10 mouse cellular contexts compared by ENCODE assay signal in genomic region chr2:180215011-180215461, GRCm38 (mm10). TPM values are rescaled to one million over a fixed set of nuclear protein-coding genes. Genes with fewer than 3 reads are reported as not detected.
A peak's percentile ranks its signal among the peaks of the same experiment; 100 is the strongest.
DNase-seq lines count a peak whose midpoint lies in the region; ATAC-seq and TF ChIP-seq lines count a peak whose summit lies in the region.
"Had no signal": no experiment of that assay in that cellular context is flagged by ENCODE, and none has a peak within 500 bp of the region (broad histone marks: within the 10 kb centered on the region; RNA-seq: fewer than 3 reads in every experiment).

No protein-coding gene starts in this region.

- H3K9me3 ChIP-seq in heart, embryonic 11.5 days (replicated peaks; ENCODE audit: control insufficient read depth, low read length) = peaks cover 2% of the 10 kb centered on the region; the same call in 1 of the 2 replicates
- H3K9me3 ChIP-seq in kidney, embryonic 15.5 days (replicated peaks) = no peaks in the 10 kb centered on the region
- H3K9me3 ChIP-seq in forebrain, embryonic 11.5 days (ENCODE audit: control insufficient read depth, low read length) = no peaks in the 10 kb centered on the region

- no peak for TF ChIP-seq POLR2A in thymus, adult 2 months (IDR thresholded peaks at IDR 0.05; ENCODE audit: control insufficient read depth, extremely low read depth, insufficient read depth, low read length, poor library complexity)

- peaks cover 26% of the 10 kb centered on the region for H3K79me3 ChIP-seq in C2C12 (ENCODE audit: low read depth)

- H3K9ac ChIP-seq in heart, embryonic 11.5 days (ENCODE audit: low read depth, low read length) = 0 out of 2 replicates have a peak overlapping the region, but pooled peaks have one; percentile 19
- no peak overlapping the region for H3K9ac ChIP-seq in kidney, embryonic 15.5 days
- H3K9ac ChIP-seq in forebrain, embryonic 11.5 days (ENCODE audit: low read length) = no peak overlapping the region
- H3K9ac ChIP-seq: limb, embryonic 12.5 days had no signal

- H3ac ChIP-seq in C2C12 (ENCODE audit: control insufficient read depth, insufficient read length, low read depth) = peak overlapping the region; percentile 31

- H3K36me3 ChIP-seq in C2C12 (ENCODE audit: control insufficient read depth, insufficient read depth) = peaks cover 10% of the 10 kb centered on the region
- H3K36me3 ChIP-seq in heart, embryonic 11.5 days (ENCODE audit: control insufficient read depth, insufficient read depth, low read length) = no peaks in the 10 kb centered on the region
- peaks cover 4% of the 10 kb centered on the region; the same call in 1 of the 2 replicates for H3K36me3 ChIP-seq in kidney, embryonic 15.5 days
- H3K36me3 ChIP-seq in forebrain, embryonic 11.5 days (ENCODE audit: control insufficient read depth, insufficient read depth, low read length) = no peaks in the 10 kb centered on the region
- no peaks in the 10 kb centered on the region for H3K36me3 ChIP-seq in thymus, adult 2 months (ENCODE audit: control insufficient read depth, insufficient read depth, low read length)
- H3K36me3 ChIP-seq: limb, embryonic 12.5 days had no signal

- H3K4me2 ChIP-seq in heart, embryonic 11.5 days = no peak overlapping the region
- no peak overlapping the region for H3K4me2 ChIP-seq in kidney, embryonic 15.5 days
- no peak overlapping the region for H3K4me2 ChIP-seq in forebrain, embryonic 11.5 days (ENCODE audit: low read depth, low read length, severe bottlenecking)
- H3K4me2 ChIP-seq: limb, embryonic 12.5 days had no signal

- no peaks in the 10 kb centered on the region for H3K27me3 ChIP-seq in C2C12 (ENCODE audit: control insufficient read depth, insufficient read depth, insufficient read length)
- no peaks in the 10 kb centered on the region for H3K27me3 ChIP-seq in heart, embryonic 11.5 days (ENCODE audit: control insufficient read depth, insufficient read depth, low read length)
- H3K27me3 ChIP-seq in kidney, embryonic 15.5 days = no peaks in the 10 kb centered on the region
- no peaks in the 10 kb centered on the region for H3K27me3 ChIP-seq in forebrain, embryonic 11.5 days (ENCODE audit: control insufficient read depth, insufficient read depth, low read length)
- no peaks in the 10 kb centered on the region for H3K27me3 ChIP-seq in thymus, adult 2 months (ENCODE audit: control insufficient read depth, insufficient read depth, low read length)
- H3K27me3 ChIP-seq: limb, embryonic 12.5 days had no signal

- DNase-seq in gastrocnemius, postnatal 10 days = peak; percentile 43
- DNase-seq in gastrocnemius, postnatal 4 days (ENCODE audit: low spot score in 2 of 2) = no peak
- no peak for DNase-seq in B cell, adult 2 months
- no peak for DNase-seq in forebrain, embryonic 11.5 days (ENCODE audit: low spot score)
- no peak for DNase-seq in thymus, adult 2 months

- no peak for ATAC-seq in heart, embryonic 11.5 days (replicated peaks; ENCODE audit: insufficient number of reproducible peaks, low FRiP score, low TSS enrichment)
- no peak for ATAC-seq in kidney, embryonic 15.5 days (replicated peaks; ENCODE audit: low FRiP score)
- ATAC-seq in forebrain, embryonic 11.5 days (replicated peaks; ENCODE audit: low FRiP score) = no peak
- ATAC-seq: CD4-positive, CD25-positive, alpha-beta regulatory T cell, adult 4 months had no signal

- H3K79me2 ChIP-seq in C2C12 (ENCODE audit: control insufficient read depth, insufficient read depth) = peaks cover 70% of the 10 kb centered on the region

- 66% methylated on average over 8 of the region's 8 CpGs for WGBS in heart, embryonic 11.5 days (ENCODE audit: insufficient replicate concordance)
- WGBS in kidney, embryonic 15.5 days = 53% methylated on average over 8 of the region's 8 CpGs
- 75% methylated on average over 8 of the region's 8 CpGs for WGBS in forebrain, embryonic 11.5 days
- 87% methylated on average over 8 of the region's 8 CpGs for WGBS in thymus, adult 2 months

- H3K4me3 ChIP-seq in C2C12 (ENCODE audit: insufficient read depth, poor library complexity, severe bottlenecking) = no peak overlapping the region
- no peak overlapping the region for H3K4me3 ChIP-seq in heart, embryonic 11.5 days (ENCODE audit: low read depth, low read length)
- H3K4me3 ChIP-seq in kidney, embryonic 15.5 days (replicated peaks) = no peak overlapping the region
- no peak overlapping the region for H3K4me3 ChIP-seq in forebrain, embryonic 11.5 days (ENCODE audit: low read depth, low read length)
- H3K4me3 ChIP-seq in thymus, adult 2 months (ENCODE audit: control insufficient read depth, insufficient read depth, low read length) = no peak overlapping the region
- H3K4me3 ChIP-seq: limb, embryonic 12.5 days had no signal

- H3K27ac ChIP-seq in heart, embryonic 11.5 days (ENCODE audit: low read depth, low read length) = 0 out of 2 replicates have a peak overlapping the region, but pooled peaks have one; percentile 22
- H3K27ac ChIP-seq in kidney, embryonic 15.5 days = peak overlapping the region; percentile 80
- H3K27ac ChIP-seq in forebrain, embryonic 11.5 days (ENCODE audit: low read depth, low read length) = no peak overlapping the region
- no peak overlapping the region for H3K27ac ChIP-seq in thymus, adult 2 months (ENCODE audit: control insufficient read depth, insufficient read depth, low read length)
- H3K27ac ChIP-seq: limb, embryonic 12.5 days had no signal

- peaks cover 37% of the 10 kb centered on the region for H3K4me1 ChIP-seq in heart, embryonic 11.5 days (ENCODE audit: control insufficient read depth, insufficient read depth, low read length)
- peaks cover 57% of the 10 kb centered on the region for H3K4me1 ChIP-seq in kidney, embryonic 15.5 days
- peaks cover 5% of the 10 kb centered on the region; the same call in 1 of the 2 replicates for H3K4me1 ChIP-seq in forebrain, embryonic 11.5 days (replicated peaks; ENCODE audit: control insufficient read depth, insufficient read depth, low read length)
- no peaks in the 10 kb centered on the region for H3K4me1 ChIP-seq in thymus, adult 2 months (replicated peaks; ENCODE audit: control insufficient read depth, insufficient read depth, low read length)

- TF ChIP-seq CTCF in C2C12 (IDR thresholded peaks at IDR 0.05; ENCODE audit: control insufficient read depth, insufficient read depth, insufficient read length) = no peak
- no peak for TF ChIP-seq CTCF in thymus, adult 2 months (IDR thresholded peaks at IDR 0.05; ENCODE audit: borderline replicate concordance, control insufficient read depth, extremely low read depth, insufficient read depth, low read length, poor library complexity)

TF ChIP-seq in C2C12, 6 proteins besides CTCF, POLR2A, EP300 and RAD21:
- TF ChIP-seq MYOG (IDR thresholded peaks at IDR 0.05; ENCODE audit: control insufficient read depth, extremely low read depth, insufficient read length) = no peak

RNA-seq across cellular contexts. Expression of gene Lama5, which starts 10.6 kb away (rescaled TPM):
- total RNA-seq in gastrocnemius, postnatal 10 days (2021) = 10 to 100 TPM; 22.5 to 25.9 TPM
- total RNA-seq in gastrocnemius, postnatal 4 days (2021) = 10 to 100 TPM; 32.3 to 42.7 TPM
- polyA plus RNA-seq in C2C12 (2012; fragmentation: generic; extraction: Trizol) = 47.4 TPM
- 24.0 and 27.5 TPM in 2 replicates for polyA plus RNA-seq in heart, embryonic 11.5 days (2014; fragmentation: Nextera tagmentation; extraction: Ambion mirVana)
- 40.6 and 46.7 TPM in 2 replicates for polyA plus RNA-seq in kidney, embryonic 15.5 days (2015; fragmentation: Nextera tagmentation; extraction: Ambion mirVana)
- polyA plus RNA-seq in forebrain, embryonic 11.5 days (2014; fragmentation: Nextera tagmentation; extraction: Ambion mirVana) = 5.9 and 7.8 TPM in 2 replicates
- polyA plus RNA-seq in thymus, adult 2 months (2012; rRNA removed) = 9.2 and 13.1 TPM in 2 replicates

RNA-seq across cellular contexts. Expression of gene Rps21, which starts 42.1 kb away (rescaled TPM):
- 100 to 1,000 TPM; 545 to 616 TPM for total RNA-seq in gastrocnemius, postnatal 10 days (2021)
- 100 to 1,000 TPM; 786 to 791 TPM for total RNA-seq in gastrocnemius, postnatal 4 days (2021)
- polyA plus RNA-seq in C2C12 (2012; fragmentation: generic; extraction: Trizol) = 5,244 TPM
- 347 and 390 TPM in 2 replicates for polyA plus RNA-seq in heart, embryonic 11.5 days (2014; fragmentation: Nextera tagmentation; extraction: Ambion mirVana)
- polyA plus RNA-seq in kidney, embryonic 15.5 days (2015; fragmentation: Nextera tagmentation; extraction: Ambion mirVana) = 637 and 713 TPM in 2 replicates
- polyA plus RNA-seq in forebrain, embryonic 11.5 days (2014; fragmentation: Nextera tagmentation; extraction: Ambion mirVana) = 423 and 468 TPM in 2 replicates
- polyA plus RNA-seq in thymus, adult 2 months (2012; rRNA removed) = 3,034 and 4,273 TPM in 2 replicates

RNA-seq across cellular contexts. Expression of gene Adrm1, which starts 43.8 kb away (rescaled TPM):
- 100 to 1,000 TPM in 1 of 2 experiments, 10 to 100 TPM in 1; 97.8 to 108 TPM for total RNA-seq in gastrocnemius, postnatal 10 days (2021)
- total RNA-seq in gastrocnemius, postnatal 4 days (2021) = 100 to 1,000 TPM; 113 to 131 TPM
- polyA plus RNA-seq in C2C12 (2012; fragmentation: generic; extraction: Trizol) = 204 TPM
- polyA plus RNA-seq in heart, embryonic 11.5 days (2014; fragmentation: Nextera tagmentation; extraction: Ambion mirVana) = 121 and 126 TPM in 2 replicates
- polyA plus RNA-seq in kidney, embryonic 15.5 days (2015; fragmentation: Nextera tagmentation; extraction: Ambion mirVana) = 193 and 207 TPM in 2 replicates
- 200 and 207 TPM in 2 replicates for polyA plus RNA-seq in forebrain, embryonic 11.5 days (2014; fragmentation: Nextera tagmentation; extraction: Ambion mirVana)
- 209 and 213 TPM in 2 replicates for polyA plus RNA-seq in thymus, adult 2 months (2012; rRNA removed)

RNA-seq across cellular contexts. Expression of gene Cables2, which starts 58.3 kb away (rescaled TPM):
- 10 to 100 TPM in 1 of 2 experiments, 1 to 10 TPM in 1; 9.3 to 10.3 TPM for total RNA-seq in gastrocnemius, postnatal 10 days (2021)
- 10 to 100 TPM; 13.4 to 14.6 TPM for total RNA-seq in gastrocnemius, postnatal 4 days (2021)
- 7.9 TPM for polyA plus RNA-seq in C2C12 (2012; fragmentation: generic; extraction: Trizol)
- polyA plus RNA-seq in heart, embryonic 11.5 days (2014; fragmentation: Nextera tagmentation; extraction: Ambion mirVana) = 11.8 TPM in 2 replicates
- polyA plus RNA-seq in kidney, embryonic 15.5 days (2015; fragmentation: Nextera tagmentation; extraction: Ambion mirVana) = 11.8 and 12.3 TPM in 2 replicates
- 16.8 and 18.7 TPM in 2 replicates for polyA plus RNA-seq in forebrain, embryonic 11.5 days (2014; fragmentation: Nextera tagmentation; extraction: Ambion mirVana)
- polyA plus RNA-seq in thymus, adult 2 months (2012; rRNA removed) = 25.7 and 27.3 TPM in 2 replicates

Comparison
In these comparisons a context has a peak if more than half of its experiments do, and no peak if none do; other contexts are left out.
1. H3K27ac ChIP-seq: peak in heart, embryonic 11.5 days (single experiment) and kidney, embryonic 15.5 days (single experiment); none in forebrain, embryonic 11.5 days (single experiment) and thymus, adult 2 months (single experiment).